Mouse (Mus musculus) lung, postnatal 0 days (tissue): Measurements from ENCODE around the gene Hydin.

Source experiments
- CTCF ChIP-seq: IDR thresholded peaks from 2 replicates; pipeline ENCODE4 v1.5.1; 2016; ENCODE audit warnings: antibody characterized with exemption, mild to moderate bottlenecking
- EP300 ChIP-seq: IDR thresholded peaks from 2 replicates; pipeline ENCODE4 v1.6.1; 2016; ENCODE audit warnings: antibody characterized with exemption, mild to moderate bottlenecking, control low read depth

DNA sequence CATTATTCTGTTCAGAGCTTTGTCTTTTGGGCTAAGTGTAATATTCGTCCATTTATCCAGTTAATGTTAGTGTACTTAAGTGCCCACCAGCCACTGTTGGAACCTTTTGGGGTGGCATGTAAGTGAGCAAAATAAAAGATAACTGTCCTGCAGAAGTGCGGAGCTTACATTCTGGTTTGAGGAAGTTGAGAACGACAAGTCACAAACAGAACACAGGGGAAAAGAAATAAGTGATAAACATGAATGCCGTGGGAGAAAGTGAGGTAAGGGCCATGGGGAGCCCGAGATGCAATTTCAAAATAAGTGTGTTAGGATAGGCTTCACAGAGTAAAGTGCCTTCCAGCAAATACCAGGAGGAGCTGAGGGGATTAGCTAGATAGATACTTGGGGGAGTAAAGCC lies 48.3 kb upstream of the Hydin start:
- TF ChIP-seq CTCF, result no peak
- TF ChIP-seq EP300, result no peak
